Mouse (Mus musculus): Measurements from ENCODE around the gene Cul3.

DNA sequence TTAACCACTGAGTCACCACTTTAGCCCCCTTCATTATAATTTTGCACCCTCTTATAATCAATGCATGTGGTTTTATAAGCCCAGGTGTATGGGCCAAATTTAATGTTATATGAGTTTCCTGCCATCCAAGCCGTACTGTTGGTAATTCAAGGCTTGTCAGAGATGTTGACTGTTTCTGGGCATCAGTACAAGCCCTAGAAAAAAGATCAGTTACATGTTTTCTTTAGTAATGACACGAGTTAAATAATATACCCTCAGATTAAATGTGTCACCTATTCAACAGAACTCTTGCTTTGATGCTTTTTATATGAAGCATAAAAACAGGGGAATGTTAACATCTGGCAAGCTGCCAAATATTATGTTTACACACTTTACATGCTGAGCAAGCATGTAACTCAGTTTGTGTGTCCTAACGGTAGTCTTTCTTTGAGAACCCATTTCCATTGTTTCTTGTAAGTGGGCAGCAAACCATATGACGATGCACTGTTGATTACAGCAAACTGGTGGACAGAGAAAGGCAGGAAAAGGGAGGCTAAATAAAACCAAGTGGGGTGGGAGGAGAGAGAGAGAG, 19.8 kb upstream of the Cul3 start:
- TF ChIP-seq CTCF (IDR thresholded peaks at IDR 0.05; ENCODE audit: low read depth) (no peak), EP300 (IDR thresholded peaks at IDR 0.05; ENCODE audit: low read depth) (no peak)

Measured in liver, postnatal 0 days (tissue).